Mouse (Mus musculus) MEL (cell line): Measurements from ENCODE around the gene Arid3c. TPM values are rescaled to one million over a fixed set of nuclear protein-coding genes. Genes with fewer than 3 reads are reported as not detected.

Experiments used
- DNase-seq: peaks from one replicate; pipeline ENCODE4 v3.0.0; 2011; ENCODE audit warnings: low read depth, low spot score
- H3K27ac ChIP-seq: 2 replicates; pipeline ENCODE4 v1.5.1; 2012; ENCODE audit warnings: low read depth, mild to moderate bottlenecking, control low read depth, low read length, moderate library complexity; ENCODE audit not compliant: control insufficient read depth
- H3K27me3 ChIP-seq, 2 experiments: fragments of 150-350 bp in 1 of 2; sonication (generic) in 1 of 2; 2 replicates each; pipeline ENCODE4 v1.6.1; 2012; ENCODE audit warnings: low read length in 2 of 2, mild to moderate bottlenecking in 2 of 2, improper control_type of control experiment in 1 of 2, moderate library complexity in 1 of 2; ENCODE audit not compliant: insufficient read depth in 2 of 2, control insufficient read depth in 1 of 2
- H3K36me3 ChIP-seq, 2 experiments: 2 replicates each; pipeline ENCODE4 v1.6.1; 2012 to 2014; ENCODE audit warnings: low read length in 2 of 2, improper control_type of control experiment in 1 of 2, inconsistent platforms in 1 of 2, mild to moderate bottlenecking in 1 of 2; ENCODE audit not compliant: insufficient read depth in 2 of 2, control insufficient read depth in 1 of 2
- H3K4me1 ChIP-seq, 2 experiments: fragments of 150-350 bp in 1 of 2; sonication (generic) in 1 of 2; 2 replicates each; pipeline ENCODE4 v1.6.1; 2012; ENCODE audit warnings: low read length in 2 of 2, improper control_type of control experiment in 1 of 2, mild to moderate bottlenecking in 1 of 2; ENCODE audit not compliant: insufficient read depth in 2 of 2, control insufficient read depth in 1 of 2
- H3K4me3 ChIP-seq, 2 experiments: fragments of 150-350 bp in 1 of 2; sonication (generic) in 1 of 2; 2 replicates each; pipeline ENCODE4 v1.5.1; 2012; ENCODE audit warnings: low read depth in 2 of 2, low read length in 2 of 2, mild to moderate bottlenecking in 2 of 2, moderate library complexity in 2 of 2, control low read depth in 1 of 2, improper control_type of control experiment in 1 of 2; ENCODE audit not compliant: control insufficient read depth in 1 of 2, insufficient read depth in 1 of 2
- H3K79me2 ChIP-seq: 2 replicates; pipeline ENCODE4 v1.6.1; 2012; ENCODE audit warnings: mild to moderate bottlenecking, low read length, moderate library complexity; ENCODE audit not compliant: control insufficient read depth, poor library complexity, insufficient read depth
- H3K9ac ChIP-seq: 2 replicates; pipeline ENCODE4 v1.6.1; 2012; ENCODE audit warnings: low read depth, mild to moderate bottlenecking, control low read depth, low read length, moderate library complexity; ENCODE audit not compliant: control insufficient read depth, poor library complexity, severe bottlenecking
- H3K9me3 ChIP-seq: fragments of 150-350 bp; sonication (generic); replicated peaks from 2 replicates; pipeline ENCODE4 v1.6.1; 2012; ENCODE audit warnings: mild to moderate bottlenecking, low read length, improper control_type of control experiment, moderate library complexity; ENCODE audit not compliant: insufficient read depth
- BHLHE40 ChIP-seq: IDR thresholded peaks from 2 replicates; pipeline ENCODE4 v1.6.1; 2012; ENCODE audit warnings: low read depth, mild to moderate bottlenecking, inconsistent platforms, low read length, improper control_type of control experiment, borderline replicate concordance
- CHD2 ChIP-seq: IDR thresholded peaks from 2 replicates; pipeline ENCODE4 v1.6.1; 2011; ENCODE audit warnings: low read length, improper control_type of control experiment
- ELF1 ChIP-seq: IDR thresholded peaks from 2 replicates; pipeline ENCODE4 v1.6.1; 2014; ENCODE audit warnings: low read depth, mild to moderate bottlenecking, inconsistent platforms, low read length, improper control_type of control experiment, moderate library complexity
- EP300 ChIP-seq, 2 experiments: IDR thresholded peaks; 2 replicates each; pipeline ENCODE4 v1.6.1; 2011; ENCODE audit warnings: improper control_type of control experiment in 2 of 2, low read length in 2 of 2, low read depth in 1 of 2, mild to moderate bottlenecking in 1 of 2
- ETS1 ChIP-seq: IDR thresholded peaks from 2 replicates; pipeline ENCODE4 v1.6.1; 2012; ENCODE audit warnings: low read depth, mild to moderate bottlenecking, inconsistent platforms, low read length, improper control_type of control experiment, moderate library complexity
- GABPA ChIP-seq: IDR thresholded peaks from 2 replicates; pipeline ENCODE4 v1.6.1; 2012; ENCODE audit warnings: low read depth, mild to moderate bottlenecking, inconsistent platforms, low read length, improper control_type of control experiment, moderate library complexity
- GATA1 ChIP-seq: IDR thresholded peaks from 2 replicates; pipeline ENCODE4 v1.6.1; 2011; ENCODE audit warnings: low read depth, low read length, improper control_type of control experiment
- HCFC1 ChIP-seq: IDR thresholded peaks from 2 replicates; pipeline ENCODE4 v1.6.1; 2012; ENCODE audit warnings: low read depth, mild to moderate bottlenecking, inconsistent platforms, low read length, improper control_type of control experiment, moderate library complexity
- JUND ChIP-seq: IDR thresholded peaks from 2 replicates; pipeline ENCODE4 v1.6.1; 2011; ENCODE audit warnings: low read depth, mild to moderate bottlenecking, improper control_type of control experiment, low read length
- MAFK ChIP-seq: IDR thresholded peaks from 2 replicates; pipeline ENCODE4 v1.6.1; 2011; ENCODE audit warnings: low read depth, mild to moderate bottlenecking, low read length, improper control_type of control experiment, borderline replicate concordance
- MAZ ChIP-seq: IDR thresholded peaks from 2 replicates; pipeline ENCODE4 v1.6.1; 2012; ENCODE audit warnings: low read depth, mild to moderate bottlenecking, inconsistent platforms, low read length, improper control_type of control experiment
- MEF2A ChIP-seq: IDR thresholded peaks from 2 replicates; pipeline ENCODE4 v1.6.1; 2014; ENCODE audit warnings: low read depth, mild to moderate bottlenecking, inconsistent platforms, low read length, improper control_type of control experiment; ENCODE audit not compliant: poor library complexity, insufficient replicate concordance, severe bottlenecking; ENCODE audit errors: extremely low read depth
- MYB ChIP-seq: IDR thresholded peaks from 2 replicates; pipeline ENCODE4 v1.6.1; 2011; ENCODE audit warnings: mild to moderate bottlenecking, low read depth, low read length, improper control_type of control experiment
- NELFE ChIP-seq: IDR thresholded peaks from 2 replicates; pipeline ENCODE4 v1.6.1; 2011; ENCODE audit warnings: low read depth, low read length, improper control_type of control experiment
- NRF1 ChIP-seq: IDR thresholded peaks from 2 replicates; pipeline ENCODE4 v1.6.1; 2014; ENCODE audit warnings: low read depth, mild to moderate bottlenecking, inconsistent platforms, low read length, improper control_type of control experiment, moderate library complexity; ENCODE audit not compliant: poor library complexity, insufficient read depth, severe bottlenecking
- POLR2A ChIP-seq, 2 experiments: IDR thresholded peaks; 2 replicates each; pipeline ENCODE4 v1.6.1; 2011 to 2012; ENCODE audit warnings: low read length in 2 of 2, mild to moderate bottlenecking in 2 of 2, control low read depth in 1 of 2, improper control_type of control experiment in 1 of 2, low read depth in 1 of 2, moderate library complexity in 1 of 2; ENCODE audit not compliant: control insufficient read depth in 1 of 2, insufficient read depth in 1 of 2, poor library complexity in 1 of 2
- POLR2AphosphoS2 ChIP-seq: IDR thresholded peaks from 2 replicates; pipeline ENCODE4 v1.6.1; 2011; ENCODE audit warnings: low read length, improper control_type of control experiment
- POLR2AphosphoS5 ChIP-seq: IDR thresholded peaks from 2 replicates; pipeline ENCODE4 v1.6.1; 2012; ENCODE audit warnings: low read depth, borderline replicate concordance, mild to moderate bottlenecking, inconsistent platforms, low read length, moderate library complexity, mixed read lengths
- RCOR1 ChIP-seq: IDR thresholded peaks from 2 replicates; pipeline ENCODE4 v1.6.1; 2012; ENCODE audit warnings: low read depth, mild to moderate bottlenecking, inconsistent platforms, low read length, improper control_type of control experiment
- SIN3A ChIP-seq: IDR thresholded peaks from 2 replicates; pipeline ENCODE4 v1.6.1; 2012; ENCODE audit warnings: low read length, improper control_type of control experiment, inconsistent platforms
- SMC3 ChIP-seq: IDR thresholded peaks from 2 replicates; pipeline ENCODE4 v1.6.1; 2011; ENCODE audit warnings: low read depth, low read length, improper control_type of control experiment
- TAL1 ChIP-seq: IDR thresholded peaks from 2 replicates; pipeline ENCODE4 v1.6.1; 2012; ENCODE audit warnings: mild to moderate bottlenecking, inconsistent platforms, low read length, moderate library complexity, mixed read lengths
- TBP ChIP-seq: IDR thresholded peaks from 2 replicates; pipeline ENCODE4 v1.8.0; 2011; ENCODE audit warnings: low read depth, low read length, improper control_type of control experiment
- UBTF ChIP-seq: IDR thresholded peaks from 2 replicates; pipeline ENCODE4 v1.6.1; 2012; ENCODE audit warnings: low read depth, mild to moderate bottlenecking, inconsistent platforms, low read length, improper control_type of control experiment, moderate library complexity, borderline replicate concordance; ENCODE audit not compliant: insufficient read depth
- USF2 ChIP-seq, 2 experiments: IDR thresholded peaks; 2 replicates each; pipeline ENCODE4 v1.6.1; 2011 to 2012; ENCODE audit warnings: improper control_type of control experiment in 2 of 2, low read length in 2 of 2, borderline replicate concordance in 1 of 2, inconsistent platforms in 1 of 2, low read depth in 1 of 2, mild to moderate bottlenecking in 1 of 2; ENCODE audit not compliant: insufficient read depth in 1 of 2
- ZKSCAN1 ChIP-seq: IDR thresholded peaks from 2 replicates; pipeline ENCODE4 v1.6.1; 2012; ENCODE audit warnings: low read depth, mild to moderate bottlenecking, inconsistent platforms, low read length, improper control_type of control experiment, moderate library complexity
- ZMIZ1 ChIP-seq: IDR thresholded peaks from 2 replicates; pipeline ENCODE4 v1.6.1; 2012; ENCODE audit warnings: low read depth, mild to moderate bottlenecking, inconsistent platforms, low read length, improper control_type of control experiment, moderate library complexity
- polyA plus RNA-seq, 2 experiments: library from polyadenylated mRNA; stranded (reverse) in 1 of 2; unstranded in 1 of 2; fragments of >175 nt in 1 of 2; fragments of >200 nt in 1 of 2; gene quantifications; 2 replicates each; pipeline versions ENCODE4 v1.2.1 to v1.2.4; 2012; ENCODE audit warnings: low replicate concordance in 2 of 2, low read depth in 1 of 2; ENCODE audit not compliant: insufficient read length in 2 of 2, insufficient read depth in 1 of 2, missing spikeins in 1 of 2
- total RNA-seq: library from RNA; depleted of rRNA; stranded (reverse); fragments of 300-350 nt; gene quantifications from 2 replicates; pipeline ENCODE4 v1.2.3, GENCODE M21; 2012

The Arid3c gene
- total and polyA plus RNA-seq, 3 experiments = 0.13 TPM; not detected in 2

- TF ChIP-seq NRF1 (no peak), TAL1 (no peak), RCOR1 (no peak), ETS1 (no peak), UBTF (no peak), ZMIZ1 (no peak), NELFE (no peak)
- peaks cover 0 to 5% of the 10 kb centered on the region in 2 experiments; a peak in 2 of 4 replicates for H3K36me3 ChIP-seq
- peak overlapping the region; percentile 75 for H3K9ac ChIP-seq
- H3K4me1 ChIP-seq = peaks cover 2 to 15% of the 10 kb centered on the region in 2 experiments; a peak in 3 of 4 replicates
- H3K27me3 ChIP-seq = no peaks in the 10 kb centered on the region
- peak overlapping the region; percentile 91 to 95; a peak in 3 of 4 replicates for H3K4me3 ChIP-seq
- no peak for DNase-seq
- H3K27ac ChIP-seq = no peak overlapping the region
- H3K9me3 ChIP-seq = no peaks in the 10 kb centered on the region
- peaks cover 1% of the 10 kb centered on the region; the same call in 1 of the 2 replicates for H3K79me2 ChIP-seq
Measured at GRCm38 (mm10) chr4:41756440-41756839, 25.5 kb upstream of the Arid3c start.

DNA sequence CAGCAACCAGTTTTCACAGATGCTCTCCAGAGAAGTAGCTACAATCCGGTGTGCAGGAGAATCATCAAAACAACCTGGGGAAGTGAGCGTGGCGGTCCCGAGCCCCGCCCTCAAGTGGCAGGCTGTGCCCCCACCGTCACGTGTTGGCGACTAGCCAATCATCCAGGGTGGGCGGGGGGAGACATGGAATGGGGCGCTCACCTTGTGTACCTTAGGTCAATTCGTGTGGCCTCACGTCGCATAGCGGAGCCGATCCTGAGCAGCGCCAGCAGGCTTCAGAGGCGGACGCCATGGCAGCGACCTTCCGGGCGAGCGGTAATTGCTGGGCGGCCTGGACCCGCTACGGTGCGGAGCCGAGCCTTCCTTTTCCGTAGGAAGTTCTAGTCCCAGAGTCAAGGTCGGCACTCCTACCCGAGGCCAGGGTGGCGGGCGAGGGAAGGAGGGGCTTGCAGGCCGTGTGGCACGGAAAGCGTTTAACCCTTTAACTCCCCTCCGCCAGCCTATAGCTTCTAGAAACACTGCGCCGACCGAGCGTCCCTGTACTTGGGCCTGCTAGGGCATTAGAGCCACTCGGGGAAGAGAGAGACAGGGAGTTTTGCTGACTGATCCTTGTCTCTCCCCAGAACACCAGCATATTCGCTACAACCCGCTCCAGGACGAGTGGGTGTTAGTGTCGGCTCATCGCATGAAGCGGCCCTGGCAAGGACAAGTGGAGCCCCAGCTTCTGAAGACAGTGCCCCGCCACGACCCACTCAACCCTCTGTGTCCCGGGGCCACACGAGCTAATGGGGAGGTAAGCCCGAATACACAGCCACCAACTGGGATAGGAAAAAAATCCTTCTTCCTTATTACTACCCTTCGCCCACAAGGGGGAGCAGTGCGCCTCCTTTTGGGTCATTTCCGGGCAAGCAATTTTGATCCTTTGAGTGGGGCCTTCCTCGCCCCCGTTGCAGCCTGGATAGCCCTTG, 24.7 kb upstream of the Arid3c start, which contains the start of gene Sigmar1:
Sigmar1 (minus strand) TSS at position 820 of the 968 bp plus-strand sequence.
- no peaks in the 10 kb centered on the region for H3K9me3 ChIP-seq
- peak within 1 kb of the TSS; percentile 91 to 95 for H3K4me3 ChIP-seq
- peaks cover 1% of the 10 kb centered on the region; the same call in 1 of the 2 replicates for H3K79me2 ChIP-seq
- no peaks in the 10 kb centered on the region for H3K27me3 ChIP-seq
- DNase-seq = peak; percentile 91
- no peaks in the 10 kb centered on the region; a peak in 1 of 4 replicates for H3K36me3 ChIP-seq
- H3K9ac ChIP-seq = peak within 1 kb of the TSS; percentile 75
- peaks cover 2 to 7% of the 10 kb centered on the region in 2 experiments; a peak in 3 of 4 replicates for H3K4me1 ChIP-seq
- H3K27ac ChIP-seq = peak within 1 kb of the TSS; percentile 70
- TF ChIP-seq ZMIZ1 = no peak
- TF ChIP-seq POLR2AphosphoS2 = no peak
- TF ChIP-seq RCOR1 = no peak
- TF ChIP-seq TBP = no peak
- TF ChIP-seq MYB = no peak
- no peak for TF ChIP-seq POLR2AphosphoS5
- TF ChIP-seq BHLHE40 = peak; percentile 90
- TF ChIP-seq EP300 (IDR thresholded peaks at IDR 0.05; ENCODE audit: low read depth in 1 of 2, low read length in 2 of 2) = no peak
- TF ChIP-seq NELFE = peak; percentile 30; the same call in 1 of the 2 replicates
- no peak for TF ChIP-seq CHD2
- no peak for TF ChIP-seq JUND
- TF ChIP-seq MAFK = no peak
- TF ChIP-seq TAL1 = no peak
- peak; percentile 93 for TF ChIP-seq MAZ
- no peak for TF ChIP-seq ZKSCAN1
- TF ChIP-seq USF2 (IDR thresholded peaks at IDR 0.05; ENCODE audit: borderline replicate concordance in 1 of 2, insufficient read depth in 1 of 2, low read depth in 1 of 2, low read length in 2 of 2) = peak; percentile 34 to 86; a peak in 3 of 4 replicates
- no peak for TF ChIP-seq GATA1
- TF ChIP-seq MEF2A = no peak; the same call in 1 of the 2 replicates
- TF ChIP-seq HCFC1 = peak; percentile 54
- peak; percentile 58 to 69; a peak in 3 of 4 replicates for TF ChIP-seq POLR2A (IDR thresholded peaks at IDR 0.05; ENCODE audit: control insufficient read depth in 1 of 2, insufficient read depth in 1 of 2, low read depth in 1 of 2, low read length in 2 of 2, poor library complexity in 1 of 2)
- TF ChIP-seq SMC3 = peak; percentile 83
- no peak for TF ChIP-seq GABPA
- TF ChIP-seq SIN3A = peak; percentile 79; the same call in 1 of the 2 replicates
- TF ChIP-seq ELF1 = peak; percentile 88
